Comparison of ENCODE assay signal across 8 mouse cellular contexts in genomic region chr5:142368122-142368521, GRCm38 (mm10). TPM values are rescaled to one million over a fixed set of nuclear protein-coding genes. Genes with fewer than 3 reads are reported as not detected.
DNase-seq lines count a peak whose midpoint lies in the region; ATAC-seq and TF ChIP-seq lines count a peak whose summit lies in the region.

No protein-coding gene starts in this region.

- no peaks in the 10 kb centered on the region for H3K36me3 ChIP-seq in embryonic facial prominence, embryonic 11.5 days (replicated peaks; ENCODE audit: control insufficient read depth, insufficient read depth, low read depth, low read length)
- no peaks in the 10 kb centered on the region for H3K36me3 ChIP-seq in intestine, embryonic 14.5 days (ENCODE audit: control insufficient read depth, insufficient read depth, low read length)
- H3K36me3 ChIP-seq in neural tube, embryonic 12.5 days: no peaks in the 10 kb centered on the region

- no peaks in the 10 kb centered on the region for H3K9me3 ChIP-seq in embryonic facial prominence, embryonic 11.5 days (replicated peaks; ENCODE audit: control insufficient read depth, low read length)
- no peaks in the 10 kb centered on the region for H3K9me3 ChIP-seq in intestine, embryonic 14.5 days (ENCODE audit: control insufficient read depth, low read length)
- H3K9me3 ChIP-seq in neural tube, embryonic 12.5 days: no peaks in the 10 kb centered on the region

- no peak for DNase-seq in layer of hippocampus, adult 2 months (ENCODE audit: low spot score in 2 of 2)
- DNase-seq in layer of hippocampus, postnatal 36 days: no peak
- DNase-seq in embryonic facial prominence, embryonic 11.5 days (ENCODE audit: low spot score): no peak
- DNase-seq in intestine, embryonic 14.5 days (ENCODE audit: low spot score): no peak
- no peak for DNase-seq in cerebellum, postnatal 10 days
- DNase-seq in testis, postnatal 10 days (ENCODE audit: low spot score): no peak

- H3K4me1 ChIP-seq in embryonic facial prominence, embryonic 11.5 days (ENCODE audit: control insufficient read depth, insufficient read depth, low read length): no peaks in the 10 kb centered on the region
- peaks cover 20% of the 10 kb centered on the region for H3K4me1 ChIP-seq in intestine, embryonic 14.5 days (replicated peaks; ENCODE audit: control insufficient read depth, insufficient read depth, low read length)
- peaks cover 33% of the 10 kb centered on the region for H3K4me1 ChIP-seq in neural tube, embryonic 12.5 days

- peak overlapping the region; percentile 97 for H3K27ac ChIP-seq in layer of hippocampus, adult 2 months
- H3K27ac ChIP-seq in embryonic facial prominence, embryonic 11.5 days (replicated peaks; ENCODE audit: low read depth, low read length): no peak overlapping the region
- peak overlapping the region; percentile 52 for H3K27ac ChIP-seq in intestine, embryonic 14.5 days (ENCODE audit: low read depth)
- no peak overlapping the region for H3K27ac ChIP-seq in neural tube, embryonic 12.5 days

- WGBS in embryonic facial prominence, embryonic 11.5 days: 68% methylated on average over 5 of the region's 5 CpGs
- 58% methylated on average over 5 of the region's 5 CpGs for WGBS in intestine, embryonic 14.5 days
- WGBS in neural tube, embryonic 12.5 days: 61% methylated on average over 5 of the region's 5 CpGs

- H3K27me3 ChIP-seq in embryonic facial prominence, embryonic 11.5 days (ENCODE audit: control insufficient read depth, insufficient read depth, low read length): no peaks in the 10 kb centered on the region
- H3K27me3 ChIP-seq in intestine, embryonic 14.5 days (replicated peaks; ENCODE audit: control insufficient read depth, insufficient read depth, low read length): no peaks in the 10 kb centered on the region
- H3K27me3 ChIP-seq in neural tube, embryonic 12.5 days (replicated peaks): no peaks in the 10 kb centered on the region

- H3K4me3 ChIP-seq in layer of hippocampus, adult 2 months: peak overlapping the region; percentile 84
- H3K4me3 ChIP-seq in embryonic facial prominence, embryonic 11.5 days (ENCODE audit: low read depth, low read length): peak overlapping the region; percentile 57
- peak overlapping the region; percentile 59 for H3K4me3 ChIP-seq in intestine, embryonic 14.5 days (ENCODE audit: low read depth, low read length)
- peak overlapping the region; percentile 63 for H3K4me3 ChIP-seq in neural tube, embryonic 12.5 days

- peak overlapping the region; percentile 83 for H3K9ac ChIP-seq in embryonic facial prominence, embryonic 11.5 days (replicated peaks; ENCODE audit: low read length)
- peak overlapping the region; percentile 56 for H3K9ac ChIP-seq in intestine, embryonic 14.5 days (ENCODE audit: low read length)
- peak overlapping the region; percentile 73 for H3K9ac ChIP-seq in neural tube, embryonic 12.5 days

- H3K4me2 ChIP-seq in embryonic facial prominence, embryonic 11.5 days (ENCODE audit: low read depth, low read length): peak overlapping the region; percentile 66
- peak overlapping the region; percentile 92 for H3K4me2 ChIP-seq in intestine, embryonic 14.5 days (ENCODE audit: low read length)
- H3K4me2 ChIP-seq in neural tube, embryonic 12.5 days (replicated peaks): peak overlapping the region; percentile 67

- no peak for TF ChIP-seq CTCF in layer of hippocampus, adult 2 months (conservative IDR thresholded peaks at IDR 0.05)

- no peak for ATAC-seq in embryonic facial prominence, embryonic 11.5 days (replicated peaks; ENCODE audit: insufficient number of reproducible peaks, low FRiP score, low TSS enrichment, low read depth)
- no peak for ATAC-seq in intestine, embryonic 14.5 days (replicated peaks; ENCODE audit: low FRiP score, low TSS enrichment, low read depth)
- ATAC-seq in neural tube, embryonic 12.5 days (ENCODE audit: low FRiP score, low read depth): no peak
- no peak for ATAC-seq in frontal cortex, adult (ENCODE audit: low TSS enrichment)

RNA-seq across cellular contexts. Expression of gene Foxk1, which starts 33.2 kb away (rescaled TPM):
- total RNA-seq in layer of hippocampus, adult 2 months (2021): 10 to 100 TPM; 53.0 to 60.3 TPM
- total RNA-seq in layer of hippocampus, postnatal 36 days (2021): 10 to 100 TPM; 47.9 to 52.2 TPM
- 2.9 and 3.4 TPM in 2 replicates for polyA plus RNA-seq in embryonic facial prominence, embryonic 11.5 days (2014; fragmentation: Nextera tagmentation; extraction: Ambion mirVana)
- 3.6 and 5.6 TPM in 2 replicates for polyA plus RNA-seq in intestine, embryonic 14.5 days (2014; fragmentation: Nextera tagmentation; extraction: Ambion mirVana)
- polyA plus RNA-seq in neural tube, embryonic 12.5 days (2016; fragmentation: Nextera tagmentation; extraction: Ambion mirVana): 6.2 and 7.2 TPM in 2 replicates

Comparison
In these comparisons a context has a peak if more than half of its experiments do, and no peak if none do; other contexts are left out.
1. H3K27ac ChIP-seq: peak in layer of hippocampus, adult 2 months (single experiment) and intestine, embryonic 14.5 days (single experiment); none in embryonic facial prominence, embryonic 11.5 days (single experiment) and neural tube, embryonic 12.5 days (single experiment).
2. Peak in every context shown above with its lines, with median percentiles within 50 percentile points of each other: H3K4me3 ChIP-seq, H3K4me2 ChIP-seq and H3K9ac ChIP-seq.